Mouse (Mus musculus): Measurements from ENCODE around the gene Olfr800. TPM values are rescaled to one million over a fixed set of nuclear protein-coding genes. Genes with fewer than 3 reads are reported as not detected.

Gene Olfr800
- total RNA-seq (2023), result not detected

GRCm38 (mm10) chr10:129657394-129657793, at the start of gene Olfr800:
TSS of gene Olfr800 (plus strand) at chr10:129657694.

GRCm38 (mm10) chr10:129612470-129612869, 45.0 kb upstream of the Olfr800 start, which contains the start of gene Olfr796:
TSS of gene Olfr796 (minus strand) at chr10:129612570.

GRCm38 (mm10) chr10:129627834-129628233, 29.7 kb upstream of the Olfr800 start, which contains the start of gene Olfr798:
TSS of gene Olfr798 (minus strand) at chr10:129627934.

GRCm38 (mm10) chr10:129637184-129637583, 20.3 kb upstream of the Olfr800 start, which contains the start of gene Olfr799:
TSS of gene Olfr799 (plus strand) at chr10:129637484.

GRCm38 (mm10) chr10:129673765-129674164, 16.3 kb downstream of the Olfr800 start, which contains the start of gene Olfr801:
TSS of gene Olfr801 (minus strand) at chr10:129673865.

GRCm38 (mm10) chr10:129688069-129688468, 30.6 kb downstream of the Olfr800 start, which contains the start of gene Olfr802:
TSS of gene Olfr802 (minus strand) at chr10:129688169.

GRCm38 (mm10) chr10:129694186-129694585, 36.7 kb downstream of the Olfr800 start, which contains the start of gene Olfr803:
TSS of gene Olfr803 (minus strand) at chr10:129694286.

GRCm38 (mm10) chr10:129702910-129703309, 45.4 kb downstream of the Olfr800 start, which contains the start of gene Olfr804:
TSS of gene Olfr804 (plus strand) at chr10:129703210.

Other genes with a start within 250 kb of the Olfr800 start
- gene Olfr786, start 230.4 kb upstream of the Olfr800 start, total RNA-seq (2023), result not detected
- gene Olfr787, start 195.8 kb upstream of the Olfr800 start, total RNA-seq (2023), result not detected
- gene Olfr788, start 186.7 kb upstream of the Olfr800 start, total RNA-seq (2023), result not detected
- not detected for gene Olfr789, start 172.9 kb upstream of the Olfr800 start, total RNA-seq (2023)
- gene Olfr790, start 159.2 kb upstream of the Olfr800 start, total RNA-seq (2023), result not detected
- gene Olfr791, start 135.9 kb upstream of the Olfr800 start, total RNA-seq (2023), result not detected
- not detected for gene Olfr792, start 118.5 kb upstream of the Olfr800 start, total RNA-seq (2023)
- not detected for gene Olfr794, start 90.0 kb upstream of the Olfr800 start, total RNA-seq (2023)
- gene Olfr796, start 45.1 kb upstream of the Olfr800 start, total RNA-seq (2023), result not detected
- not detected for gene Olfr798, start 29.8 kb upstream of the Olfr800 start, total RNA-seq (2023)
- gene Olfr799, start 20.2 kb upstream of the Olfr800 start, total RNA-seq (2023), result not detected
- gene Olfr801, start 16.2 kb downstream of the Olfr800 start, total RNA-seq (2023), result not detected
- gene Olfr802, start 30.5 kb downstream of the Olfr800 start, total RNA-seq (2023), result not detected
- not detected for gene Olfr803, start 36.6 kb downstream of the Olfr800 start, total RNA-seq (2023)
- gene Olfr804, start 45.5 kb downstream of the Olfr800 start, total RNA-seq (2023), result not detected
- gene Olfr805, start 71.7 kb downstream of the Olfr800 start, total RNA-seq (2023), result not detected
- gene Olfr806, start 84.2 kb downstream of the Olfr800 start, total RNA-seq (2023), result not detected
- gene Olfr807, start 100.1 kb downstream of the Olfr800 start, total RNA-seq (2023), result not detected
- not detected for gene Olfr808, start 107.8 kb downstream of the Olfr800 start, total RNA-seq (2023)
- gene Olfr809, start 116.9 kb downstream of the Olfr800 start, total RNA-seq (2023), result not detected
- gene Olfr810, start 137.2 kb downstream of the Olfr800 start, total RNA-seq (2023), result not detected
- gene Olfr811, start 146.7 kb downstream of the Olfr800 start, total RNA-seq (2023), result not detected
- not detected for gene Olfr812, start 188.4 kb downstream of the Olfr800 start, total RNA-seq (2023)
- not detected for gene Olfr813, start 197.7 kb downstream of the Olfr800 start, total RNA-seq (2023)
- gene Olfr814, start 222.2 kb downstream of the Olfr800 start, total RNA-seq (2023), result not detected
- gene Olfr815, start 248.2 kb downstream of the Olfr800 start, total RNA-seq (2023), result not detected

Data from neutrophil, adult 83 days (primary cell).